Mouse (Mus musculus): Measurements from ENCODE around the gene Fez2. TPM values are rescaled to one million over a fixed set of nuclear protein-coding genes. Genes with fewer than 3 reads are reported as not detected.

Gene Fez2
- polyA plus RNA-seq, 2 experiments: 11.4 to 16.9 TPM

DNA sequence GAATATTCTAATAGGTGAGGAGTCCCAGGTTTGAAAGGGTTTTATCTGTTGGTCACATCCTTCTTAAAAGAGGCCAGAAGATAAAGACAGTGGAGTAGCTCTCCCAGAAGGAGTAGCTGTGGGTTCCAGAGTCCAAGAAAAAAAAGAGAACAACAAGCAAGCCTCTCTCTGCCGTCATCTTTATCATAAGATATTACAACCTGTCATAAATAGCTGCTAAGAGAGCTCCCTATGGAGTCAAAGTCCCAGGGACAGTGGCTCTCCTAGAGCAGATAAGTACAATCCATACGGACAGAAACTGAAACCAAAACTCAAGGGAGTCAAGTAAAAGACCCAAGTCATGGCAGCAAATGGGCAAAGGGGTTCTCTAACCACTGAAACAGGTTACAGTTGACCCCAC, 2.7 kb downstream of the Fez2 start:
- H3K36me3 ChIP-seq (replicated peaks; ENCODE audit: control insufficient read depth, insufficient read depth, low read depth): no peaks in the 10 kb centered on the region
- H3K9ac ChIP-seq (replicated peaks): 0 out of 2 replicates have a peak overlapping the region, but pooled peaks have one; percentile 5
- H3K4me1 ChIP-seq (replicated peaks; ENCODE audit: control insufficient read depth in 2 of 2, insufficient read depth in 2 of 2, low read length in 1 of 2): peaks cover 17 to 33% of the 10 kb centered on the region in 2 experiments
- H3K27ac ChIP-seq: no peak overlapping the region
- ATAC-seq (ENCODE audit: insufficient read depth) (no peak), DNase-seq (ENCODE audit: low read depth in 3 of 3, low spot score in 3 of 3) (no peak)
- H3K4me3 ChIP-seq (ENCODE audit: insufficient read depth in 1 of 2, low read depth in 2 of 2, low read length in 2 of 2): 0 out of 4 replicates have a peak overlapping the region, but pooled peaks of 1 of the 2 experiments have one; percentile 10
- TF ChIP-seq EP300 (IDR thresholded peaks at IDR 0.05; ENCODE audit: low read depth): no peak
- TF ChIP-seq CTCF (IDR thresholded peaks at IDR 0.05; ENCODE audit: low read depth): no peak
- WGBS (ENCODE audit: insufficient replicate concordance): 39% methylated on average over 2 of the region's 2 CpGs
- peak overlapping the region; percentile 85 for H3K4me2 ChIP-seq (ENCODE audit: low read depth)
- H3K27me3 ChIP-seq (ENCODE audit: control insufficient read depth, insufficient read depth, low read length): no peaks in the 10 kb centered on the region
- no peaks in the 10 kb centered on the region for H3K9me3 ChIP-seq (ENCODE audit: control insufficient read depth, low read length)

DNA sequence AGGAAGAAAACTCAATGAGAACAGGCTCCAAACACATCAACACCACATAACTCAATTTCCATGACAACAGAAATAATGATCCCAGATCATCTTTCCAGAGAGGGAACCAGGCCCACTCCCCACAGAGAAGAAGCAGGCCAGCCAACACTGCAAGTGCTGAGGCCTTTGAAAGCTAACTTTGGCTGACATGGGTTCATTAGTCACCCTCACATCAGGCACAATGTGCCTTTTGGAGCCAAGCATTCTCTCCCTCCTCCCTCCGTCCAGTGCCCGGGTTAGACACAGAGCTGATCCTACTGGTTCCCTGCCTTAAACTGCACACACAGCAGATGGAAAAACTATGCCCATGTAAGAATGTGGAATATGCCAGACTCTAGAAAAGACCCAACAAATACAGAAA, 8.1 kb downstream of the Fez2 start:
- no peak for DNase-seq (ENCODE audit: low read depth in 3 of 3, low spot score in 3 of 3)
- Histone ChIP-seq H3K36me3 (replicated peaks; ENCODE audit: control insufficient read depth, insufficient read depth, low read depth) (no peaks in the 10 kb centered on the region), H3K27me3 (ENCODE audit: control insufficient read depth, insufficient read depth, low read length) (no peaks in the 10 kb centered on the region), H3K4me3 (ENCODE audit: insufficient read depth in 1 of 2, low read depth in 2 of 2, low read length in 2 of 2) (no peak overlapping the region), H3K4me2 (ENCODE audit: low read depth) (no peak overlapping the region), H3K9me3 (ENCODE audit: control insufficient read depth, low read length) (no peaks in the 10 kb centered on the region), H3K4me1 (replicated peaks; ENCODE audit: control insufficient read depth in 2 of 2, insufficient read depth in 2 of 2, low read length in 1 of 2) (peaks cover 0 to 5% of the 10 kb centered on the region in 2 experiments; a peak in 2 of 4 replicates), H3K27ac (no peak overlapping the region), H3K9ac (replicated peaks) (no peak overlapping the region)
- no peak for ATAC-seq (ENCODE audit: insufficient read depth)
- TF ChIP-seq EP300 (IDR thresholded peaks at IDR 0.05; ENCODE audit: low read depth) (no peak), CTCF (IDR thresholded peaks at IDR 0.05; ENCODE audit: low read depth) (no peak)
- 76% methylated on average over 2 of the region's 2 CpGs for WGBS (ENCODE audit: insufficient replicate concordance)

- no peak overlapping the region for H3K4me2 ChIP-seq (ENCODE audit: low read depth)
- ATAC-seq (ENCODE audit: insufficient read depth) (no peak), DNase-seq (ENCODE audit: low read depth in 3 of 3, low spot score in 3 of 3) (no peak)
- no peaks in the 10 kb centered on the region for H3K27me3 ChIP-seq (ENCODE audit: control insufficient read depth, insufficient read depth, low read length)
- WGBS (ENCODE audit: insufficient replicate concordance): 74% methylated on average over 10 of the region's 10 CpGs
- H3K27ac ChIP-seq: no peak overlapping the region
- H3K4me3 ChIP-seq (ENCODE audit: insufficient read depth in 1 of 2, low read depth in 2 of 2, low read length in 2 of 2): no peak overlapping the region
- TF ChIP-seq EP300 (IDR thresholded peaks at IDR 0.05; ENCODE audit: low read depth) (no peak), CTCF (IDR thresholded peaks at IDR 0.05; ENCODE audit: low read depth) (no peak)
- no peak overlapping the region for H3K9ac ChIP-seq (replicated peaks)
- H3K4me1 ChIP-seq (replicated peaks; ENCODE audit: control insufficient read depth in 2 of 2, insufficient read depth in 2 of 2, low read length in 1 of 2): peaks cover 0 to 5% of the 10 kb centered on the region in 2 experiments; a peak in 1 of 4 replicates
- peaks cover 2% of the 10 kb centered on the region for H3K36me3 ChIP-seq (replicated peaks; ENCODE audit: control insufficient read depth, insufficient read depth, low read depth)
- H3K9me3 ChIP-seq (ENCODE audit: control insufficient read depth, low read length): no peaks in the 10 kb centered on the region
These were observed 9.6 kb downstream of the Fez2 start for GRCm38 (mm10) chr17:78408386-78408785.

GRCm38 (mm10) chr17:78407581-78407980, 10.4 kb downstream of the Fez2 start:
- peaks cover 2% of the 10 kb centered on the region for H3K36me3 ChIP-seq (replicated peaks; ENCODE audit: control insufficient read depth, insufficient read depth, low read depth)
- H3K4me3 ChIP-seq (ENCODE audit: insufficient read depth in 1 of 2, low read depth in 2 of 2, low read length in 2 of 2): no peak overlapping the region
- TF ChIP-seq CTCF (IDR thresholded peaks at IDR 0.05; ENCODE audit: low read depth): no peak
- TF ChIP-seq EP300 (IDR thresholded peaks at IDR 0.05; ENCODE audit: low read depth): no peak
- no peak overlapping the region for H3K27ac ChIP-seq
- H3K27me3 ChIP-seq (ENCODE audit: control insufficient read depth, insufficient read depth, low read length): no peaks in the 10 kb centered on the region
- H3K4me2 ChIP-seq (ENCODE audit: low read depth): no peak overlapping the region
- DNase-seq (ENCODE audit: low read depth in 3 of 3, low spot score in 3 of 3) (no peak), ATAC-seq (ENCODE audit: insufficient read depth) (peak; percentile 46; the same call in 1 of the 2 replicates)
- no peaks in the 10 kb centered on the region for H3K9me3 ChIP-seq (ENCODE audit: control insufficient read depth, low read length)
- H3K4me1 ChIP-seq (replicated peaks; ENCODE audit: control insufficient read depth in 2 of 2, insufficient read depth in 2 of 2, low read length in 1 of 2): peaks cover 0 to 5% of the 10 kb centered on the region in 2 experiments; a peak in 1 of 4 replicates
- 56% methylated on average over 4 of the region's 4 CpGs for WGBS (ENCODE audit: insufficient replicate concordance)
- H3K9ac ChIP-seq (replicated peaks): no peak overlapping the region

DNA sequence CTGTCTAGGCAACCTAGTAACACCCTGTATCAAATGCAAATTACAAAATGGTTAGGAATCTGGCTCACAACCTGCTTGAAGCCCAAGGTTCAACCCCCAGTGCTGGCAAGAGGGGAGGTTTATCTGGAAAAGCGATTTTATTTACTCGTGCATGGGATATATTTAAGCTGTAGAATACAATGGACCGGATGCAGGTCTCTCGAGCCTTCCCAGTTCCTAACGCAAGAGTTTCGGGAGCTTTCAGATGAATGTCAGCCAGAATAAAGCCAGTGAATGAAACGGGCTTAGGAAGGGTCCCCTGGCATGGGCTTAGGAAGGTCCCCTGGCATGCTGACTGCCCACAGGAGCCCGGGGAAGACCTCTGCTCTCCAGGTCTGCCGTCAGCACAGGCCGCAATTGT, 11.1 kb downstream of the Fez2 start:
- Histone ChIP-seq H3K4me2 (ENCODE audit: low read depth) (no peak overlapping the region), H3K27me3 (ENCODE audit: control insufficient read depth, insufficient read depth, low read length) (no peaks in the 10 kb centered on the region), H3K9ac (replicated peaks) (no peak overlapping the region), H3K4me1 (replicated peaks; ENCODE audit: control insufficient read depth in 2 of 2, insufficient read depth in 2 of 2, low read length in 1 of 2) (peaks cover 0 to 6% of the 10 kb centered on the region in 2 experiments; a peak in 2 of 4 replicates), H3K27ac (no peak overlapping the region), H3K36me3 (replicated peaks; ENCODE audit: control insufficient read depth, insufficient read depth, low read depth) (peaks cover 2% of the 10 kb centered on the region), H3K4me3 (ENCODE audit: insufficient read depth in 1 of 2, low read depth in 2 of 2, low read length in 2 of 2) (no peak overlapping the region), H3K9me3 (ENCODE audit: control insufficient read depth, low read length) (no peaks in the 10 kb centered on the region)
- WGBS (ENCODE audit: insufficient replicate concordance): 79% methylated on average over 10 of the region's 10 CpGs
- TF ChIP-seq EP300 (IDR thresholded peaks at IDR 0.05; ENCODE audit: low read depth): no peak
- TF ChIP-seq CTCF (IDR thresholded peaks at IDR 0.05; ENCODE audit: low read depth): no peak
- ATAC-seq (ENCODE audit: insufficient read depth): no peak
- DNase-seq (ENCODE audit: low read depth in 3 of 3, low spot score in 3 of 3): no peak

All from liver, embryonic 14.5 days (tissue).